Mouse (Mus musculus): ENCODE measurements around the gene Taar9.
"Not testable (repeated sequence)": the region's sequence is repeated elsewhere in the genome, so short reads cannot be mapped to it uniquely, and the experiment has no call there.

Gene Taar9

DNA sequence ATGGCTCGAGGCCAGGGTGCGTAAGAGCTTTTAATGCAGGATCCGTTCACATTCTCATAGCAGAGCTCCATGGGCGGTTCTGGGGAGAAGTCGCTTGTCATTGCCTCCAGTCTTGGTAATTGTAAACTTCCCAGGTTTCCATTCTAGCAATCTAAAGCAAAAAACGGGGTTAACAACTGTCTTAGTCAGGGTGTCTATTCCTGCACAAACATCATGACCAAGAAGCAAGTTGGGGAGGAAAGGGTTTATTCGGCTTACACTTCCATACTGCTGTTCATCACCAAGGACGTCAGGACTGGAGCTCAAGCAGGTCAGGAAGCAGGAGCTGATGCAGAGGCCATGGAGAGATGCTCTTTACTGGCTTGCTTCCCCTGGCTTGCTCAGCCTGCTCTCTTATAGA, at the start of gene Taar9:
Gene Taar9, minus strand, starts transcription at position 101 of the 400 bp plus-strand sequence.
- DNase-seq (ENCODE audit: low spot score): not testable (repeated sequence)

DNA sequence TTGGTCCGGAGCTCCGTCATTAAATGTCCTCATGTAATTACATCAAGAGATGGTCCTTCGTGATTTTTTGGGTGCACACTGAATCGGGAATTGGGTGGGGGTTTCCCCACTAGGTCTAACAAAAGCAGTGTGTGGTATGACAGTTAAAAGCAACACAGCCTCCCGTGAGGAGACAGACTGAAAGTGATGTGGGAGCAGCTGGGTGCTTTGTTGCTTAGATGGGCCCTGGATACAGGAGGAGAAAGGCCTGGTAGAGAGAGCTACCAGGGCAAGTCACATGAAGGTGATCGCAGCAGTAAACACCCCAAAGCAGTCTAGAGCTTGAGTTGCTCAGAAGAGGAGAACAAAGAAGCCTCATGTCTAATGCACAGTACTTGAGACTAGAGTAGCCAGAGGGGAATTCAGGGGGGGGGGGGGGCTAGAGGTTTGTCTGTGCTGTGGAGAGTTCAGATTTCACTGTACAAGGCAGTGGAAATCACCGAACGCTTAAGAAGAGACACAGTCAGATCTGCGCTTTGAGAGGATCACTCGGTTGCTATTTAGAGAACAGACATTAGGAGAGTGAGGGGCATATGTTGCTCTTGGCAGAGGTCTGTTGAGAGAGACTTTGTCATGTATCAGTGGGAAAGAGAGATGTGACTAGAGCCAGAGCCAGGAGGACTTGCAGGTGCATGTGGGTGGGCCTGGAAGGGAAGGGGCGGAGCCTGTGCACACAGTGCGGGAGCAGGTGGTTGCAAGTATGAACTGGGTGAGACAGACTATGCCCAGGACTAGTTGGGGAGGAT, 49.3 kb upstream of the Taar9 start:
- no peak for DNase-seq (ENCODE audit: low spot score)

DNA sequence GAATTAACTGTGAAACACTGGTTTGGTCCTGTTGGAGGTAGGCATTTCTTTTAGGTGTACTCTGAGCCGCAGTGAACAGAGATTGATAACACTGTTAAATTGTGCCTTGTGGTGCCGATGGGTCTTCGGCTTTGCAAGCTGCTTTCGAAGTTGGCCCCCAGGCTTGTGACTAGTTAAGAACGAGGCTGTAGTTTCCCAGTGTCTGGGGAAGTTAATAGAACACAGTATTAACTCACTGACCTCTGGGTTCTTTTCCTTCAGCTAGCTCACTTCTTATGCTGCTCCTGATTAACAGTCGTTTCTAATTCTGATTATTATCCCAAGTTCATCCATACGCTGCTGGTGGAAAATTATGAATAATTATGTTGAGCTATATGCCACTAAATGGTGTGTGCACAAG, 40.8 kb upstream of the Taar9 start:
- DNase-seq (ENCODE audit: low spot score): peak; percentile 13

DNA sequence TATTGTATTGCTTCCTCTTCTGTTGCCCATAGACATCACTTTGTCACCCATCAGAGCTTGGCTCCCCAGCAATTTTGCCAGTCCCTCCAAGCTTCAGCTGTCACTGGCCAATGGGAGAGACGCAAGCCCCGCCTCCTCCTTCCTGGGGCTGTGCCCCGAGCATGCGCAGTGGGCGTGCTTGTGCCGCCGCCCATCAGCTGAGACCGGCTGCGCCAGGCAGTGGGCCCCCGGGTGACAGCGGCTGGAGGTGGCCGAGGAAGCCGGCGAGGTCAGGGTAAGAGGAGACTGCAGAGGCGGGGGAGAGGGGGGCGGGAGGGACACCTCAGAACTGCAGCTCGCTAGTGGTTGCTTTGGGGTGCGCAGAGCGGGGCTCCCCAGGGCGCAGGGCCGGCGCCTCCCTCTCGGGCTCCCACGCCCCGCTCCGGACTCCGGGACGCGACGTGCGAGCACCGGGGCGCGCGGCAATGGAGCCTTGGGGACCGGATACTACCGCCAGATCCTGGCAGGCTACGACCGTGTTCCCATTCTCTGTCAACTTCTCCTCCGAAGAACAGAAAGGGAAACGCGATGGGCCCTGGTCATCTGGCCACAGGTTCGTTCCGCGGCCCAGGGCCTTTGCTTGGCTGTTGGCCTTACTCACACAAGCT, 39.9 kb upstream of the Taar9 start, which contains the start of gene Stx7:
Gene Stx7, plus strand, starts transcription at position 168 of the 647 bp plus-strand sequence.
- DNase-seq (ENCODE audit: low spot score): peak; percentile 96

DNA sequence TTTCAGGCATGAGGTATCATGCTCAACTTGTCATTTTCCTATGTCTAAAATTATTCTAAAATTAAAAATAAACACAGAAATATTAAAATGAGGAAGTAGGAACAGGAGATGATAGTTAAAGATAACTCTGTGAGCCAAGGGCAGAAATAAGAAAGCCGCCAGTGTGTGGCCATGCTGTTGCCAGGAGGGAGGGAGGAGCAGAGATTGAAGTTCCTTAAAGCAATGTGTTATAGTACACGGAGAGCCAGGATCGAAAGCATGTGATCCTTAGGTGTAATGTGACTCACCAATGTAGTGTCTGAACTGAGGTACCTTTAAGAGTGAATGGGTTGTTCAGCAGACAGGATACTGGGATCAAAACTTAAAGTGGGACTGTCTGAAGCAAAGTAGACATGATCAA, 33.4 kb upstream of the Taar9 start:
- DNase-seq (ENCODE audit: low spot score): no peak

DNA sequence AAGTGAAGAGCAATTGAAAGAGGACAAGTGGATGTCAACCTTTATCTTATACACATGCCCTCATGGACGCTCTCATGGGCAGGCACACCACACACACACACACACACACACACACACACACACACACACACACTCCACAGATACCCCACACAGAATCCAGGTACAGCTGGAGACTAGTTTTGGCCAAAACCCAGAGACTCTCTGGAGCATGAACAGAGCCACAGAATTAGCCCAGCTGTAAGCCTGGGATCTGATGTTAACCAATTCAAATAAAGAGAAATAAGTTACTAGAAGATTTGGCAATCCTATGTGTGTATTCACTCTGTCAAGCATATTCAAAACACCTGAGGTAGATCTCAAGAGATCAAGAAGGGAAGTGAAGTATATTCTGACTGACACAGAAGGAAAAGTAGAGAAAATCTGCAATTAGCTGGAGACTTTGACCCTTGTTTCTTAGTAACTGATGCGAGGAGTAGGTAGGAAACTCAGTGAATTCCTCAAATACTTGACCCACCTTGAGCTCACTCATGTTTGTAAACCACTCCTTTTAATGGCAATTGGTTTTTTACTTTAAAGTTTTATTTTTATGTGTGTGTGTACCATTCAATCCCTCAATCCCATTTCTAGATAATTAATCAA, 29.4 kb upstream of the Taar9 start:
- DNase-seq (ENCODE audit: low spot score): no peak

DNA sequence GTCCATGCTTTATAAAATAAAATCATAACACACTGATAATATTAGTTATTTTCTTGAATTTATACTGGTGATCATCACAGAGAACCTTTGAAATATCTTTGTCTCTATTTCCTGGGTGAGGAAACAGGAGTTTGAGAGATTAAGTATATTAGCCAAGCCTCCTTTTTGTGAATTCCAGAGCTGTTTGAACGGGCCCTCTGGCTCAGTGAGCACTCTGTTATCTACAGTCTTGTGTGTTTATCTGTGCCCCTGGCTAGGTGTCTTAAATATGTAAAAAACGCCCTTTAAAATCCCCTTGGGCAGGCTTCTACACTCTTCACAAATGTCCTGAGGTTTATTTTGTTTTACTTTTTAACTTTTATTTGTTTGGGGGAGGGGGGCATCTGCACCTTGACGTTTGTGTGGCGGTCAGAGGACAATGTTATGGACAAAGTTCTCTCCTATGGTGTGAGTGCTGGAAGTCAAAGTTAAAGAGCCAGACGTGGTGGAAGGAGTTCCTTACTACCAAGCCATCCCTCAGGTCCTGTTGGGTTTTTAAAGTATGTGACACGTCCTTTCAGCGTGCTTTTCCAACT, 24.8 kb upstream of the Taar9 start:
- no peak for DNase-seq (ENCODE audit: low spot score)

DNA sequence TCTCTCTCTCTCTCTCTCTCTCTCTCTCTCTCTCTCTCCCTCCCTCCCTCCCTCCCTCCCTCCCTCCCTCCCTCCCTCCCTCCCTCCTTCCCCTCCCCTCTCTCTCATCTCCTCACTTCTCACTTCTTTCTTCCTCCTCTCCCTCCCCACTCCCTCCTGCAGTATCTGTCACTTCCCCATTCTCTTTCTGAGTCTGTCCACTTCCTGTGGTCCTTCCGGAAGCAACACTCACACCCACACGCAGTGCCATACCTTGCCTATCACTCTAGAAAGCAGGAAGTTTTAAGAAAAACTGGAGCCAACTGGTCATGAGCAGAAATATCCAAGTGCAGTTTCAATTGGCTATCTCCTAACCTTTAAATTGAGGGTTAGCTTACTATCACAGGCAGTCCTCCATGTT, 23.8 kb upstream of the Taar9 start:
- DNase-seq (ENCODE audit: low spot score): no peak

DNA sequence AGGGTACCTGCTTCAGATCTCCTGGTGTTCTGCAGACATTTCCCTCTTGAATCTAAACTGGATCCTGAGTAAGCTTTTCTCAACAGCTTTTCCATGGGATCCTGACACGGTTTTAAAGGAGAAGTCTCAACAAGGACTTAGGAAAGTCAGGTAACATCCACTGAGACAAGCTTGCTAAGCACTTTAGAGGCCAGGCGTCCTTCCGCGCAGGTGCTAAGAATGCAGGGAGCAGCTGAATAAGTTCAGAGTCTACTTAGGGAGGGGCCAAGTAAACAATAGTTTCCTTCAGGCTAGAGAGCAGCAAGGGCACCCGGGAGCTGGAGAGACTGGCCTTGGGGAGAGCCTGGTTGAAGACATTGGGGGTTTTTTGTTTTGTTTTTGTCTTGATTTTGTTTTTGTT, 22.9 kb upstream of the Taar9 start:
- DNase-seq (ENCODE audit: low spot score): peak; percentile 27

DNA sequence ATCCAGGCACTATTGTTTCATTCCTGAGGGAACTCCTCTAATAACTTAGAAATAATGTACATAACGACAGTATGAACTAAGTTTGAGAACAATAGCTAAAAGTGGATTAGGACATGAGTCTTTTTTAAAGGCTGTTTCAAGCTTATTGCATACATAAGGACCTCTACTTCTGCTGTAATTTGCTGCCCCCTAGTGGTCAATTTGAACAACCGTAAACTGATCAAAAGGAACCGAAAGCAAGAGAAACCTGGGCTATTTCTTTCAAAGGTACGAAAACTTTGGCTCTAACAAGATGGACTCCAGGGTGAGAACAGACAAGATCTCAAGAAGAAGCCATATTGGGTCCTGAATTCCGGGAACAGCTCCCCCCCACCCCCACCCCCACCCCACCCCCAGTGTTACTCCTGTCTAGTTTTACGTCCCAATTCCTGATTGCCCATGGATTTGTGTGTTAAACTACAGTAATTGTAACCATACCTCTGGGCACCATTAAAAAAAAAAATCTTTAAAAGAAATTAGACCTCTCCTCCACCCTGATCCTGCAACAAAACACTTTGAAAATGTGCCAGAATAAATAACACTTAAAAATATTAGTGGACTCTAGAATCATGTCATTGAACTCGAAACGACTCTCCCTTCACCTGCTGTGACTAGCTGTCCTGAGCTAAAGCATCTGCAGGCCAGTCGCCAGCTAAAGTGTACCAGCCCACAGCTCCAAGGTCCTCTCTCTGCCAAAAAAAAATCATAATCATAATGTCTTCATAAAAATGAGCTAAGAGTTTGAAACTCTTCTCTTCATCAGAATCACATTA, 22.3 kb upstream of the Taar9 start:
- peak; percentile 92 for DNase-seq (ENCODE audit: low spot score)

DNA sequence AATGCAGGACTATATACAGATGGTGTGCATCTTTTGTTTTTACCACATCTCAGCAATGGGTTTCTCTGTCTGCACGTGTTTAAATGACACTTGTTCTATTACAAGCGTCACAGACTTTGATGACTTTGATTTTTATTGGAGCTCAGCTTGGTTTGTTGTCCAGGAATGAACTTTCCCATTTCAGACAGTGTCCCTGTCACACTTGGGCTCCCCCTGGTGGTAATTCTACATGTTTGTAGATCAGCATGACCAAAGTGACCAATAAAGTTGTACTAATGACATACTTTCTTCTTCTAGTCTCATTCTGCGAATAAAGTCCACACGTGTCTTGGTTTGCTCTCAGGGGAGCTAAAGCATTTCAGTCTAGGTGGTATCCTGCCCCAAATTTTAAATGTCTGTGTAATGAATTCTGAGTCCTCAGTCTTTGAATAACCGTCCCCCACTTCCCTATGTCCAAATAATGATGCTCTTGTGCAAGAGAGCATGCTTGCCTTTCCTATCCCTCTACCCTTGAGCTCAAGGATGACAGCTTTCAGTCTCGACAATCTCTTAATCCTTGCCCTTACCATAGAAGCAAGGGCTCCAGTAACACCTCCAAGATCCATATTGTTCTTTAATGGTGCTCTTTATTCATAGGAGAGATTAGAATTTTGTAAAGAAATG, 1.9 kb upstream of the Taar9 start:
- peak; percentile 80 for DNase-seq (ENCODE audit: low spot score)

DNA sequence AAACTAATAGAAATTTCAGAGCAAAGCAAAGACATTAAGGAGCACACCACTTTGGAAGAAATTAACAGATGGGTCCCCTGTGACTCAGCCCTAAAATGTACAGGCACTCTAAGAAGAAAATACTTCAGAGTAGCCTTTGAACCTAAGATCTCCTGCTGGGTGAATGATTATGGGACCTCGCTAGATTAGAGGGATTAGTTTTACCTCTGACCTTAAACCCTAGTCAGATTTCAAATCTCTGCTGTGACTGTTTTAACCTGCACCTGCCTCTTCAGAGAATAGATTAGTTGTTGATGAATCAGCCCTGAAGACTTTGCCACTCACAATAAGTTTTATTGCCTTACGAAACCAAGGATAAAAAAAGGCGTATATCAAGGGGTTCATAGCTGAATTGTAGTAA, 1.1 kb downstream of the Taar9 start:
- peak; percentile 38 for DNase-seq (ENCODE audit: low spot score)

DNA sequence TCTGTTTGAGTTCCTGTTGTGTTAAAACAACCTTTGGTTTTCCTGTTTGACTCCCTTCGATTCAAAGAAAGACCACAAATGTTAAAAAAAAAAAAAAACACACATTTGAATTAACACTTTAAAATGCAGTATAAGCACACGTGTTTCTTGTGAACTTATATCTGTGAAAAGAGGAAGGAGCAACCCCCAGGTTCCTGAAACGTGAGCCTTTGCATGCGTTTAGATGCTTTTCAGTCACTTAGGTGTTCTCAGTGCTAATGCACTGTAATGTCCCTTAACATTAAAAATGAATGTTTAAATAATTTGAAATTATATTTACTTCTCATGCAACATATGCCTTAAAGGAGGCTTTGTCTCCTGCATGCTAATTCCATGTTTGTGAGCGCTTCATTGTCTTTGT, 1.6 kb downstream of the Taar9 start:
- no peak for DNase-seq (ENCODE audit: low spot score)

DNA sequence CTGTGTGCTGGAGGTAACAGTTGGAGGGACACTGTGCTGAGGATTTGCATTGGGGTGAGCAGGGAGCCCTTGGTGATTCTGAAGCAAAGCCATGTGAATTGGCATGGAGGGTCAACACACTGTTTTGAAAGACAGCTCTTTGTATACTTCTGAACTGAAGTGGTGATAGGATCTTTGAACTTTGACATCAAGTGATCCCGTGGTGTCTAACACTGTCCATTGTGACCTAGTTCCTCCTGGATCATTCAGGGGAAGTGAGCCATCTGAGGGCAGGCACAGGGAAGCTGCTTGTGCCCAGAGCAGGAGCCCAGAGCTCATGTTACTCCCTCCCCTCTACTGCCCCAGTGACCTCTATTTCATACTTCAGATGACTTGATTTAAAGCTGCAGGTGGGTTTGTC, 6.0 kb downstream of the Taar9 start:
- DNase-seq (ENCODE audit: low spot score): not testable (repeated sequence)

DNA sequence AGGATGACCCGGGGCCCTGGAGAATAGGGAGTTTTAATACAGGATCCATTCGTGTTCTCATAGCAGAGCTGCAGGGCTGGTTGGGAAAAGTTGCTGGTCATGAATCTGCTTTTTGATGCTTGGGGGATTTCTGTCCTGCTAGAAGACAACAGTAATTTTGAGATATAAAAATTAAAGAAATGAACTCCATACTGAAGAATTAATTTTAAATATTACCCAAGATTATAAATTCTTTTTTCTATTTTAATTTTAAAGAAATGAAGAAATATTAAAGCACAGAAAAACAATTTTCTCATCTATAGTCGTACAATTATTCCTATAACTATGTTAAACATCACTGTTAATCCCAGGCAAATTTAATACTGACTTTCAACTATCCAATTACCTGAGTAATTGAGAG, 7.5 kb downstream of the Taar9 start, which contains the start of gene Taar8c:
Gene Taar8c, minus strand, starts transcription at position 101 of the 400 bp plus-strand sequence.
- not testable (repeated sequence) for DNase-seq (ENCODE audit: low spot score)

DNA sequence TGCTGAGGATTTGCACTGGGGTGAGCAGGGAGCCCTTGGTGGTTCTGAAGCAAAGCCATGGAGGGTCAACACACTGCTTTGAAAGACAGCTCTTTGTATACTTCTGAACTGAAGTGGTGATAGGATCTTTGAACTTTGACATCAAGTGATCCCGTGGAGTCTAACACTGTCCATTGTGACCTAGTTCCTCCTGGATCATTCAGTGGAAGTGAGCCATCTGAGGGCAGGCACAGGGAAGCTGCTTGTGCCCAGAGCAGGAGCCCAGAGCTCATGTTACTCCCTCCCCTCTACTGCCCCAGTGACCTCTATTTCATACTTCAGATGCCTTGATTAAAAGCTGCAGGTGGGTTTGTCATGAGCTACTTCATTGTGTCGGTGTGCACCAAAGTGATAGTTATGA, 12.3 kb downstream of the Taar9 start:
- DNase-seq (ENCODE audit: low spot score): not testable (repeated sequence)

DNA sequence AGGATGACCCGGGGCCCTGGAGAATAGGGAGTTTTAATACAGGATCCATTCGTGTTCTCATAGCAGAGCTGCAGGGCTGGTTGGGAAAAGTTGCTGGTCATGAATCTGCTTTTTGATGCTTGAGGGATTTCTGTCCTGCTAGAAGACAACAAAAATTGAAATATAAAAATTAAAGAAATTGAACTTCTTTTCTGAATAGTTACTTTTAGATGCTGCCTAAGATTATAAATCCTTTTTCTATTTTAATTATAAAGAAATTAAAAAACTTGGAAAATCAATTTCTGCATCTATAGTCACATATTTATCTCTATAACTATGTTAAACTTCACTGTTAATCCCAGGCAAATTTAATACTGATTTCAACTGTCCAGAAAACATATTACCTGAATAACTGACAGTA, 17.1 kb downstream of the Taar9 start, which contains the start of gene Taar8b:
Gene Taar8b, minus strand, starts transcription at position 101 of the 400 bp plus-strand sequence.
- no peak for DNase-seq (ENCODE audit: low spot score)

DNA sequence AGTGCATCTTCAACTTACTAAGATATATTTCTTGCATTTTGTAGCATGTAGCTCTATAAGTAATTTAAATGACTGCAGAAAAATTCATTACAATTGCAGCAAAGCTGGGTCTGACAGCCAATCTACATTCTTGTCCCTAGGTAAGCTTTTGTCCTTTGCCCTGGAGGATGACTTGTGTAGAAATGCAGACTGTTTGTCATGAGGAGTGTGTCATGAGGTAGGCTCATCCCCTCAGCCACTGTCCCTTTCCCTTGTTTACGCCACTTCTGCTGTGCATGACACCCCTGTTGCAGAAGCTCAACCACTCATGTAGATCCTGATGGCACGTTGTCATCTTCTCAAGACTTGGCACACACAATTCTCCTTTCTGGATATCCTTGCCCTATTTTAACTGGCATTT, 22.2 kb downstream of the Taar9 start:
- no peak for DNase-seq (ENCODE audit: low spot score)

DNA sequence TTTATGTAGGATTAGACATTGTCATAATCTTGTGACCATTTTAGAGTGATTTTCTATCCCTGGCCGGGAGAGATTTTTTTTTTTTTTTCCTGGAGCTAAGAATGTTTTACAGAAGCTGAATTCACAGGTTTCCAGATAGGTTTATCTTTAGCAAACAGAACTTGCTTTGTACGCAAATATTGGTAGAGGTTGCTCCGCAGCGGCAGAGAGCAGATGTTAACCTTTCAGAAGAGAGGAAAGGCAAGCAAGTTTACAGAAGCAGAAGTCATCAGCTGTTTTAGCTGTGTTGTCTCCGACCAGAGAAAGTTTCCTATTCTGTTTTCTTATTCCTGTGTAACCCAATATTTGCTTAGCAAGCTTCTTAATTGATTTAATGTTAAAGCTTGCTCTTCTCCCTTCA, 22.8 kb downstream of the Taar9 start:
- no peak for DNase-seq (ENCODE audit: low spot score)

DNA sequence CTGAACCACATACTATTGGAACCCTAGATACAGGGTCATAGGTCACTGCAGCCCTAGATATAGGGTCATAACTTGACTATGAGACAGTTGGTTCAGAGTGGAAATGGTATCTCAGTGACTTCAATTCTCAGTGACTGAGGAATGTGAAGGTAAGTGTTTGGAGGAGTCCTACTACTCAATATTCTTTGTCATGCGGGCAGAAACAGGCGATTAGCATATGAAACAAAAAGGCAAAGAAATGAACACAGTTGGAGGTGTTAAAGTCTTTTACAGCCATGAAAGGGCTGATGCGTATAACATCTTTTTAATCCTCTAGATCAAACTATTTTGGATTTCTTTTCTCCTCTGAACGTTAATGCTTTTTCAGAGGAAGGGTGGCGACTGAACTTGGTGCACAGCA, 23.4 kb downstream of the Taar9 start:
- no peak for DNase-seq (ENCODE audit: low spot score)

DNA sequence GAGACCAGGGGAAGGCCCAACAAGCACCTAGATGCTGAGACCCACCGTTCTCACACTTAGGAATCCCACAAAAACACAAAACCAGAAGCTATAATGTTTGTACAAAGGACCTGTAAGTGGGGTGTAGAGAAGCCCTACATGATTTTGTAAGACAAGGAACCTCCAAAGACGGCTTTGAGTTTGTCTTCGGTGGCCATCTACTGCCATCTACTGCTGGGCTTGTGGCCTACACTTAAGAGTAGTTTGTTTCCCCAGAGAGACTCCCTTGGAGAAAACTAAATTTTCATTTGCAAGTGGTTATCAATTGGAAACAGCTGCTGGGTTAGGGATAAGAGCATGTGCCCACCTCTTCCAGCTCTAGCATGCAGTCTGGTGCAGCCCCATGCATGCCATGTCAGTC, 29.2 kb downstream of the Taar9 start:
- peak; percentile 74 for DNase-seq (ENCODE audit: low spot score)
